Mouse (Mus musculus): ENCODE measurements around the gene Gabbr2.

Gene Gabbr2

DNA sequence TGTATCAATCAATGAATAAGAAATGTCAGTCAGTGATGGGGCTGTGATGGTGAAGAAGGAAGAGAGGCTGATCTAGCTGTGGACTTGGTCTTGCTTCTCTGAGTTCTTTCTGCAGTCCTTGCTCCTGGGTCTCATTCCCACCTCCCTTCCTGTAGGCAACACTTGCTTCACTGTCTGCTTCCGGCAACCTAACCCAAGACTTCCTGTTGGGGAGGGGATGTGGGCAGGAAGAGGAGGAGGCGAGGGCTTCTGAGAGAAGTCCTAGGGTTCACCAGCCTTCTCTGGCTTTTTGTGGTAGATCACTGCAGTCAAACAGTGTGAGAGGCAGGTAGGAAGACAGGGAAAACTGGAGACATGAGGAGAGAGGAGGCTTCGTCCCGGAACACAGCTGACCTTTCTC lies 239.4 kb downstream of the Gabbr2 start:
- DNase-seq, result no peak

DNA sequence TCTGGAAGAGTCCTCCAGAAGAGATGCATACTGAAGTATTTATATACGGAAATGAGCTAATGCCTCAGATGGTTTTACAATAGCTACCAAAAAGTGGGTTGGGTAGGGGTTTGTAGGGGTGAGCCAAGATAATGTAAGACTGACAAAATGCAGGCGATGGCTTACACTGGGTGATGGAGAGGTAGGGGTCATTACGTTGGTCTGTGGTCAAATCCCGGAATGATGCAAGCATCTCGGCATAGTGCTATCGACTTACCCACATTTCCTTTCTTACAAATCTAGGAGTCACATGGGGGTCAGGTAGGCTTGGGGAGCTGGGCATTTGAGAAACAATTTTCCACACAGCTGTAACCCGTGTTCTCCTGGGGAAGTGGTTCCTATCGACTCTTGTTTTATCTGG lies 242.7 kb downstream of the Gabbr2 start:
- DNase-seq, result no peak

DNA sequence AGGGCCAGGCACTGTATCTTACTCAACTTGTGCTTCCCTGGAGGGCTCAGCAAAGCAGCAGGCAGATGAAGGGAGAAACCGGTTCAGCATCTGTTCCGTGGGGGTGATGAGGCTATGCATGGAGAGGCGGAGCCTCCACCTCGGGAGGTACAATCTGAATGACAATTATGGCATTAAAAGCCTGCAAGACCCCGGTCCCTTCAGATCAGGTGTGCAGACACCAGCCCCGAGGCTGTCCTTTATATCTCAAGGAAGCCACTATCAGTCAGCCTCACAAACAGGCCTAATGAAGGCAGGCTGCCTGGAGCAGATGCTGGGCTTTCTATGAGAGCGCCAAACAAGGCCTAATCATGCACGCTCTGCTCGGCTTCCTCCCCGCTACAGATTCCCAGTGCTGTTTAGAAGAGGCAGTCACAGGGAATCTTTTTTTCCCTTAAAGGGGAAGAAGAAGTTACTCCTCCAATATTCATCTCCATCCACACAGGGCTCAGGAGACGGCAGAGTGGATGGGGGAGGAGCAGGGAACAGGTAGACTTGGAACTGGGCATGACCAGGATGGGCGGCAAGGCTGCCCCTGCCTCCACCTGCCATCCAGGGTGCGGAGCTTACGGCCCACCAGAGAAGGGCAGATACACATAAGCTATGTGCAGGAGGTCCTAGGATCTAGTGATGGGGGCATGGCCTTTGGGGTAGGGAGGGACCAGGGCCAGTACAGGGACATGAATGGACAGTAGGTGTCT lies 244.5 kb downstream of the Gabbr2 start:
- peak; percentile 58 for DNase-seq

DNA sequence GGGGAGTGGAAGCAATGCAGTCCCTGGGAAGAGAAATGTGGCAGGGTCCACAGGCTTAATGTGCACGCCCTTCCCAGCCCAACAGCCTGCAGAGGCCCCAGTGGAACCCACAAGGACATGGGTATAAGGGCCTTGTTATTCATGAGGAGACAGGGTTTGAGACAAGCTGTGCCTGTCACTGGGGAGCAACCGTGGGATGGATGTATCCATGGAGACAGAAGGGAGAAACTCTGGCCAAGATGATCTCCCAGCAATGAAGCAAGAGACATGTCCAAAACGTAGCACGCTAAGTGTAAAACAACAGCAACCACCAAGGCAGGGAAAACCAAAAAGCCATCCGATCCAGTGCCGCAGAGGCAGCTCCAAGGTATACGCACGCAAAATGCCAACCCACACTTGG lies 246.1 kb downstream of the Gabbr2 start:
- no peak for DNase-seq

DNA sequence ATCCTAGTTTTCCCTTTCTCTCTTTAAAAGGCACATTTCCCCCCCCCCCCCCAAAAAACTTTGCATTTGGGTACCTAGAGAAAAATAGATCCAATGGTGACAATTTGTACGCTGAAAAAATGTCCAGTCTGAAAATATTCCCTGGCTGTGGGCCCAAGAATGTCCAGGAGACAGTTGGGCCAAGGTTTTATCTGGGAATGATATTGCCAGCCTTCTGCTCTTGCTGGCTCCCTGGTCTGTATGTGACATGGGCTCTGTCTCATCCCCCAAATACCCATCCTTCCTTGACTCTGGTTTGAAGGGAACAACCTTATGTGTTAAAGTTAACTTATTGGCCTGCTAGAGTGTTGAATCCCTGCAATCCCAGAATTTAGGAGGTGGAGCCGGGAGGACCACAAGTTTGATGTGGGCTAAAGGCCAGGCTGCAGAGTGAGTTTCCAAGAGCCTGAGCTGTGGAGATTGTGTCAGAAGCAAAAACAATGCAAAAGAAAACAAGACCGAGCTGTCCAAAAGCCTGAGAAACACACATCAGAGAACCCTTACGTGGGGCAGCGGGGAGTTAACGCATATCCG lies 247.0 kb downstream of the Gabbr2 start:
- DNase-seq, result no peak

DNA sequence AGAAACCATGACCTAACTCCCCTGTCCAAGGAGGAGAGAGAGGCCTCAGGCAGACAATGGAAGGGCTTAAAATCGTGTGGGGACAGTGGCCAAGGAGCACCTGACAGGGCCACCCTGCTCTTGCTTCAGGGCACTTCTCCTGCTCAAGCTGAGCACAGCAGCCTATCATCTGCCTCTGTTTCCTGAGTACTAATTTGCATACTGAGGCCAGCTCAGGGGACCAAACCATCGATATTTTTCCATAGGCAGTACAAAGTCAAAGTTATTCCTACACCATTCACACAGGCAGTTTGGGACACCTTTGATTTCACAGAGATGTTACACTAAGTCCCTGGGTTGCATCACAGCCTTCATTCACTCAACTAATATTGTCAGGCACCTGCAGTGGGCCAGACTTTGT lies 249.1 kb downstream of the Gabbr2 start:
- DNase-seq, result no peak

DNA sequence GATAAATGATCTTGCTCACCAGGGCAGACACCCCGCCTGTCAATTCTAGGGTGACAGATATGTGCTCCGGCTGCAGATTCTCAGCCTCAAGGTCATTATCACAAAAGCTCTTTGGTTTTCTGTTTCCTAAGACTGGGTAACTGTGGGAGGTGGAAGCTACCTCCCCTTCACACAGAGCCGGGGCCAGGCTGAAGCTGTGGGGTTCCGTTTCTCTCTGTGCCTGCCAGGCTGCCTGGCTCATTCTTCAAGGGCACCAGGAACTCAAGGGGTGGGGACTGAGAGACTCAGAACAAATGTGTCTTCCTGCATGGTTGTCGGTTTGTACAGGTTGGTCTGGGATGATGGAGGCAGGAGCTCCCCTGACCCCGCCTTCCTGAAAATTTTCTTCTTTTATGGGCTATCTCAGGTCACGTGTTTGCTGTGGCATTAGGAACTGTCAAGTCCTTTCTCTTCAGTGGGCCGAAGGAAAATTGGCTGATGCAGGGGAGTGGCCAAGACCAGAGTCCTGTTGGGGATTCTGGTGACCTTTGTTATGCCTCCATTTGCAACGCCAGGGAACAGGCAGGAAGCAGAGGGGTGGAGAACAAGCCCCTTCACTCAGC lies 254.7 kb downstream of the Gabbr2 start:
- no peak for DNase-seq

DNA sequence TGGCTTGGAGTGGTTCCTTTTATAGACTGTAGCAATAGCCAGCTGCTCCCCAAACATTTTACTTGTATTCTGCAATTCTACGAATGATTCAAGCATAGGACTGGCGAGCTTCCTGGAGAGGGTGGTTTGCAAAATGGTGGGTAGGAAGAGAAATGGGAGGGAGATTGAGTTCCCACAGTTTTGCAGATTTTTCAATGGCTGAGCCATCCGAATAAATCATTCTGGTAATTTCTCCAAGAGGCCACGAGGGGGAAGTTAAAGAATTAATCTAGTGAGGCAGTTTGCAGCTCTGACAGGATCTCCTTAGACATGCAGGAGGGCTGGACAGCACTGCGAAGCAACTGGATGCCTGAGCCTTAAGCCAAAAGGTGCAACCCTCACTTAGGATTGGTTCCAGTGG lies 256.8 kb downstream of the Gabbr2 start:
- peak; percentile 45 for DNase-seq

DNA sequence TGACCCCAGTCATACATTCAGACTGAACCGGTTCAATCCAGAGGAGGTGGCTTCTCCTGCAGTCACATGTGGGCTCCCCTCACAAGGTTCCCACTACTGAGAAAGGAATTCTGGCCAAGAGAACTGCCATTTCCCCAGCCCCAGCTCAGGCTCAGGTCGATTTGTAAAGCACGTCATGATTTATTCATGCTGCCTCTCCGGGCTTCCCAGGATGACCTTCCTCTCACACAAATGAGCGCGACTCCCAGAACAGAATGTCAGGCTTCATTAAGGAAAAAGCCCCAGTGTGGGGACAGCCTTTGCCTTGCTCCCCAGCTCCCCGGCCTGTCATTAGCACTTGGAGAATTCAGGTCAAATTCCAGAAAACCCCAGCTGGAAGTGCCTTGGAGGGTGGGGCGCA lies 260.1 kb downstream of the Gabbr2 start:
- peak; percentile 80 for DNase-seq

DNA sequence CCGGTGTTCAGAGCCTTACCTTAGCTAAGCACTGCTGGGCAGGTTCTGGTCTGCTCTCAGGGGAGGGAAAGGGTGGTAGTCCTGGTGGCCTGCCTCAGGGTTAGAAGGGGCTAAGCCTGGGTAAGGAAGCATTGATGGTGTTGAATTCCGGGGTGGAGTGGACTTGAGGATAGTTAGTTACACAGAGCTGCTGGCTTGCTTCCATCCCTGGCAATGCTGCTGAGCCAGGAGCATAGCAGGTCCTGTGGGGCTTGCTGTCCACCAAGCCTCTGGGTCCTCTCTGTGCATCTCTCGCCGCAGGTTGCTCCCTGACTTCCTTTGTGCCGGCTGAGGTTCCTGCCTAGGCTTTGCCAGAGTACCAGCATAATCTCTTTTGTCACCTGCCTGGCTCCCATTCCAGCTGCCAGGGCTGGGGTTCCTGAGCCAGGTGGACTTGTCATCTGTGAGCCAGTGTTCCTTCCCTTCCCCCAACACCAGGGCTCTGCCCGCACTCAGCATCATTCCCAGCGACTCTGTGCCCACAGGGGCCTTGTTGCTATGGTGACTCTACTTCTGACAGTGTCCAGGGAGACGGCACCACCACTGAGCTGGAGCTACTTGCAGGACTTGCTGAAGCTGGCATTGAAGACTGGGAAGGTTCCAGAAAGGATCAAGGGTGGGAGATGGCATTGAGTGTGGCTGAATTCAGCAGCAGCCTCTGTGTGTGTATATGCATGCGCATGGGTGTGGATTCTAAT lies 262.2 kb downstream of the Gabbr2 start:
- peak; percentile 81 for DNase-seq

DNA sequence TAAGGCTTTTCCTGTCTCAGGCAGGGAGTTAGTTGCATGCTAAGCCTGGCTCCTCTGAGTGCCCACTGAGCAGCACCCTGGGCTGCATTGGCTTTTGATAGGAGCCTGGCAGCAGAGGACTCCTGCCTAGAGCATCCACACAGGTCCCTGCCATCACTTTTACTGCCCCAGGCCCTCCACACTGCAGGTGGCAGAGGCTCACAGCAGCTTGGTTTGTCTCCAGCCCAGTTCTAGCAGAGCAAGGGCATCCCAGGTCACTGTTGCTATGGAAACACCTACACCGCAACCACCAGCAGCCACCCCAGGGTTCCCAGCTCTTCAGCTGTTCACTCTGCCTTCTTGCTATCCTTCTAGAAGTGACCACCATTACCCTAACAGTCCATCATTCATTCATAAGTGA lies 263.4 kb downstream of the Gabbr2 start:
- DNase-seq, result peak; percentile 78

DNA sequence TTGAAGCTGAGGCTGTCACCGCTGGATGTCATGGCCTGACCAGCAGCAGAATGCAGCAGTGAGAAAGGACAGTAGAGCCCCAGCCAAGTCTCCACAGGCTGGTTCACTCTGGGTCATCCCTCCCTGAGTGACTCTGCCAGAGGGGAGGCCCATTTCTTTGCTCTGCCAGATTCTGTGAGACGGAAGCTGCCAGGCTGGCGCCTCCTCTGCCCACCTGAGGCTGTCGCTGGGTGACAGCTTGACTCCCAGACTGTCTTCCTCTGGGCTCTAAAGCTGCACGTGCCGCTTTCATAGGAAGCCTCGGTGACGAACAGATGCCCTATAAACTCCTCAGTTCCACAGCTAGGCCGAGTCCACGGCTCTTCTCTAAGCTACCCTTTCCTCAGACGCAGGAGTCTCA lies 264.5 kb downstream of the Gabbr2 start:
- DNase-seq, result no peak

DNA sequence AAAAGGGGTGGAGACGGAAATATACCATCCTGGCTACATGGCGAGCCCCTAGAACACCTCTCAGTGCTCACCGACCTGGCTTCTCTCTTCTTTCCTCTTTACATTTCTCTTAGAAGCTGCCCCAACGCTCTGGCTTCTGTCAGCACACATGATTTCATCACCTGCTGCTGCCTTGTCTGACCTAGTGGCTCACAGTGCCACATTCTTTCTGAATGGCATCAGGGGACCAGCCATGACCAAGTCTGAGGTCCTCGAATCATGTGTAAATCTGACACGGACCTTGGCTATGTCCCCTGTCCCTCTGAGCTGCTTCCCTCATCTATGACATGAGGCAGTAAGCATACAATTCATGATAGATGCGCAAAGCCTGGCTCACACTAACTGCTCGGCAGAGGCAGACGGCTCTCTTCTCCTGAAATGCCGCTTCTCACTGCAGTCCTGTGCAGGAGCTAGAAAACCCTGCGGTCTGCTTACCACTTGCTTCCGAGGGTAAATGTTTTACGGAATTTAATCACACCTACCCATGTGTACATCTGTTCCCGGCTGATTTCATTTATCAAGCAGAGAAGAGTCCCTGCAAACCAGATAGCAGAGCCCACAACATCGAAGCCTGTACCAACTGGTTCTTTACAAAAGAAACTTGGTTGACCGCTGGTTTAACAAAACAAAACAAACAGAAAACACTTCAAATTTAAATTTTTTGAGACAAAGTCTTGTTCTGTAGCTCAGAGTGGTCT lies 270.7 kb downstream of the Gabbr2 start:
- DNase-seq, result no peak

DNA sequence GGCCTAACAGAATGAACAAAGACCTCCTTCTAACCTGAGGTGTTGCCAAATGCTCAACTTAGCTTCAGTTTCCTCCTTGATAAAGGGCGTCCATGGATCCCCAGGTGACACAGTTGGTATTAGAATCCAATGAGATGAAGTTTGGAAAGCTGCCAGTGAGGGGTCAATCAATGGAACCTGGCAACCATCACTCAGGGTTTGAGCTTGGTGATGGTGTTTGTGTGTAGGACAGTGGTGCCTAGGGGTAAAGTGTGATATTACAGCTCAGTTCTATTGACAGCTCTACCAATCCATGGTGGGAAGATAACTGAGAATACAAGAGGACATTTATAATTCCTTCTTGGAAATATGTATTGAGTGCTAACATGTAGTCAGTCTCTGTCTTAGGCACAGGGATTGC lies 271.6 kb downstream of the Gabbr2 start:
- no peak for DNase-seq

DNA sequence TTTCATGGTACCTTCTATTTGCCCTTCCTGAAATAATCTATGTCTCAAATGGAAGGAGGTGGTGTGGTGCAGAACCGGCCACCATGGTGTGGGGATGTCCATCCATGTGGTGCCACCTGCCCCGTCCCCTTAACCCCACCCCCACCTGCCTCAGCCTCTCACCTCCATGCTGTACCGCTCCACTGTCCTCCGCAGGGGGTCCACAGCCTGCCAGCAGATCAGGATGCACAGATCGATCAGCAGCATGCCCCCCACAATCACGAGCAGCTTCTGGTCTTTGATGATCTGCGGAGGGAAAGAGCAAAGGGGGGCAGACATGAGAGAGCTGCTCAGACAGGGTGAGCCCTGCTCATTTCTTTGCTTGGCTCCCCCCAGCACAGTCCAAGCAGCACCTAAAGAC lies 273.0 kb downstream of the Gabbr2 start:
- DNase-seq, result no peak

DNA sequence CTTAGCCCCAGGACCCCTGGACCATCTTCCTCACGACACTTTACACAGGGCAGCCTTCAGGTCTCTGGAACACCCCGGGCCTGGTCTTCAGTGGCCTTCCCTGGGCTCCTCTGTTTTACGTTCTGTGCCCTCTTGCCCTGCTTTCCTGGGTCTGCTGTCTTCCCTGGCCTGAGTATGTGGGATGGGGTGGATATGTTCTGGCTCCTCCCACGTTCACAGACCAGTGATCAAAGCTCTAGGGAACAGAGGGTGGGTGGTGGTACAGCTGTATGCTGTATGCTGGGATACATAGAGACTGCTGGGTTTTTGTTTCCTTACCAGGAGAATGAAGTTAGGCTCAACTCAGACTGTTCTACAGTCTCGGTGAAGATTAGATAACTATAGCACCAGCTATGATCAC lies 274.5 kb downstream of the Gabbr2 start:
- no peak for DNase-seq

DNA sequence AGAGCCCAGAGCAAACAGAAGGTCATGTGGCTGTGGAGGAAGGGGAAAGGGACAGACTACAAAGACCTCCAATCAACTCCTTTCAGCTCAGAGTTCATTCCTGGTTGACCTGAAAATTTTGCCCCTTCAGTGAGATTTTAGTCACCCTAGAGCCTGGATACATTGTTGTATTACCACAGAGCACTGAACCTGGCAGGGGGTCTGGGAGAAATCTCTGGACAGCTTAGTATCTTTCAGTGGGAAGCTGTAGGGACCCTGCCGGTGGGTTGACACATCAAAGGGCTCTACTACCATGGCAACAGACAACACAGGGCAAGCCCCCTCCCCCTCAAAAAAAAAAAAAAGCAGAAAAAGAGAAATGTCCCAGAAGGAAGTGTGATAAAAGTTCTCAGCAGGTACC lies 275.3 kb downstream of the Gabbr2 start:
- no peak for DNase-seq

DNA sequence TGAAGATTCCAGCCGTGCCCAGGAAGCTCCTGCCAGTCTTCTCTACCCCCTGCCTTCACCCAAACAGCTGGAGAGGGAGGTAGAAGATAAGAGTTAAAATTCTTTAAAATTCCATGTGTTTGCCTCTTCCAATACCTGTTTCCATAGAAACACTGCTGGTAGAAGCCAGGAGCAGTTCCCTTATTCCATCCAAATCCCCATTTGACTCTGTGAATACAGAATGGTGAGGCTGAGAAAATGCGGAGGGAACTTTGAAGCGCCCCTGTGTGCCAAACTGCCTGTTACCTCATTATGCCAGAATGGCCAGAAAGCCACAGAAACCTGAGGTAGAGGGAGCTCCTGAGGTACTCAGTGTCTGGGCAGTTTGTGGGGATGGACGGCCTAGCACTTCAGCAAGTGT lies 281.1 kb downstream of the Gabbr2 start:
- no peak for DNase-seq

DNA sequence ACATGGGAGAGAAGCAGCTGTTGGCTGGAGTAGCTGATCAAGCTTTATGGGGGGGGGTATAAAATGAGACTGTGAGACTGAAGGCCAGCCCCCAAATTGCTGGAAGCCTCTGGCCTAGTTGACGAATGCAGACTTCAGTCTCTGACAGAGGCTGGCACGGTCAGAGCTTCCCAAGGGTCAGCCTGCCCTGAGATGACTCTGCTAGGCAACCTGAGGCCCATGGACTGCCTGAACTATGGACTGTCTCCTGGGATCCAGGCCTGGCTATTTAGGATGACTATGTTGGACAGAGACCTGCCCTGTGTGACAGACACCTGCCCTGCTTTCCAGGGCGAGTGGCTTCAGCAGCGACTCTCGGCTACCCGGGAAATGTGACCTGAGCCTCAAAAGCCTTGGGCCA lies 281.7 kb downstream of the Gabbr2 start:
- no peak for DNase-seq

DNA sequence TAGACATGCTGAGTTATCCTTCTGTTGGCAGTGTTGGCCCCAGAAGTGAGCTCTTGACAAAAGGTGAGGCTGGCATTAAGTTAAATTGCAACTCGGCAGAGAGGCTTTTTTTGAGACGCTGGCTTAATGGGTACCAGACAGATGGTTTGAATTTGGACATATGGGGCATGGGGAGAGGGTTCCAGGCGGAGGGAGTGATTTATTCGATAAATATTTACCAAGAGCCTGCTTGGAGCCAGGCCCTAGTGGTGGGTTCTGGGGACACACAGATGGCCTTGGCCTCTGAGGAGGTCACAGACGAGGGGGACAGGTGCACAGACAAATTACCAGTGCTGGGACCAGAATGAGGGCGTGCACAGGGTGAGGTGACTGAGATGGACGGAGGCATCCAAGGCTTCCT lies 282.2 kb downstream of the Gabbr2 start:
- DNase-seq, result no peak

DNA sequence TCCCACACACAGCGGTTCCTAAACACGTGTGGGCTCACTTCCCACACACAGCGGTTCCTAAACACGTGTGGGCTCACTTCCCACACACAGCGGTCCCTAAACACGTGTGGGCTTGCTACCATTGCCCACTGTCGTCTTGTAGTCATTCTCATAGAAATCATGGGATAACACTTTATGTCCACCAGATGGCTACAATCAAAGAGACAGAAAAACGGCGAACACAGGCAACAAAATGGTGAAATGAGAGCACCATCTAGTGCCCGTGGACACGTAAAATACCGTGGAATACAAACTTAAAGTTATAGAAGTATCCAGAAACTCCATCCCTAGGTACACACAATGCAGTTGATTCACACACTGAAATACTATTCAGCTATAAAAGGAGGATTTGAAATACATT lies 285.9 kb downstream of the Gabbr2 start:
- peak; percentile 33 for DNase-seq

DNA sequence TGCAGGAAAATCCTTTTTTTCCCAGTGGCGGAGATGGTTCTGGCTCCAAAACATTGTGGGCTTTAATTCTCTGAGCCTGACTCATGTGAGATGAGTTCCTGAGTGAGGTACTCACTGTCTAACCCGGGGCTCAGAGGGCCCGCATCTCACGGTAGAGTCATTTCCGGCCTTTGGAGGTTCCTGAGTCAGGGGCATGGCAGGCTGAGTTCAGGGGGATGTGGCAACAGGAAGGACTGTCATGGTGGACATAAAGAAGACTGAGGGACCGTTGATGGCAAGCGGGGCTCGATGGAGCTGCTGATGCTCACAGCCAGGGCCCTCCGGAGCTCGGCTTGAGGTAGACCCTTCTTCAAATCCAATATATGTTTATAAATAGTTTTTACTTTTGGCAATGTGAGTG lies 288.5 kb downstream of the Gabbr2 start:
- no peak for DNase-seq

DNA sequence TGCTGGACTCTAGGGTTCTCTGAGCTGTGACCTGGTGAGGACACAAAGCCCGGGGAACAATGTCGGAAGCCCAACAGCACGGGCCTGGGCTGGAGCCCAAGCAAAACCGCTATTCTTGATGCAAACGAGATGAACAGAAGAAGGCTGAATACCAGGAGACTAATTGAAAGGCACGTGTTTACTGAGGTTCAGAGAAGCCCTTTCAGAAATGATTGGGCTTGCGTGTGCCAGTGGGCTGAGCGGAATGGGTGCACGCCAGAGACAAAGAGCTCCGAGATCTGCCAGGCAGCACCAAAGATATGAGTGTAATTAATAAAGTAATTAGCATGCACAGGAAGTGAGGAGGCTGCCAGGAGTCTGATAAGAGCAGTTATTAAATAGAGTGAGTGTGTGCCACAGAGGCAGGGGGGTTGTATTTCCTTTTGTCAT lies 291.4 kb downstream of the Gabbr2 start:
- DNase-seq, result peak; percentile 51

Measured in retina, postnatal 1 day (tissue).